Mouse (Mus musculus): ENCODE measurements around the gene Tmem262.
"Not testable (repeated sequence)": the region's sequence is repeated elsewhere in the genome, so short reads cannot be mapped to it uniquely, and the experiment has no call there.

Tmem262 gene

GRCm38 (mm10) chr19:6079983-6080480 is at the start of gene Tmem262:
Gene Tmem262, plus strand, starts transcription at chr19:6080033.
- no peak for DNase-seq (ENCODE audit: low spot score in 2 of 2)

GRCm38 (mm10) chr19:6030520-6031280 is 49.1 kb upstream of the Tmem262 start:
- DNase-seq (ENCODE audit: low spot score in 2 of 2) = no peak

- DNase-seq (ENCODE audit: low spot score in 2 of 2) = no peak
Measured at GRCm38 (mm10) chr19:6035966-6036585, 43.8 kb upstream of the Tmem262 start.

- no peak for DNase-seq (ENCODE audit: low spot score in 2 of 2)
Measured at GRCm38 (mm10) chr19:6037695-6038094, 42.1 kb upstream of the Tmem262 start.

GRCm38 (mm10) chr19:6038326-6038725 is 41.5 kb upstream of the Tmem262 start:
- no peak for DNase-seq (ENCODE audit: low spot score in 2 of 2)

GRCm38 (mm10) chr19:6040002-6040401 is 39.8 kb upstream of the Tmem262 start:
- no peak for DNase-seq (ENCODE audit: low spot score in 2 of 2)

GRCm38 (mm10) chr19:6042293-6042692 is 37.5 kb upstream of the Tmem262 start:
- no peak for DNase-seq (ENCODE audit: low spot score in 2 of 2)

GRCm38 (mm10) chr19:6044102-6044501 is 35.7 kb upstream of the Tmem262 start:
- DNase-seq (ENCODE audit: low spot score in 2 of 2) = not testable (repeated sequence)

GRCm38 (mm10) chr19:6045366-6046293 is 34.2 kb upstream of the Tmem262 start:
- DNase-seq (ENCODE audit: low spot score in 2 of 2) = no peak

GRCm38 (mm10) chr19:6046294-6047153 is 33.3 kb upstream of the Tmem262 start, which contains the start of gene Syvn1:
Gene Syvn1, plus strand, starts transcription at chr19:6046576.
- peak; percentile 79 to 80 for DNase-seq (ENCODE audit: low spot score in 2 of 2)

GRCm38 (mm10) chr19:6047154-6047898 is 32.5 kb upstream of the Tmem262 start:
- no peak for DNase-seq (ENCODE audit: low spot score in 2 of 2)

GRCm38 (mm10) chr19:6047899-6048166 is 32.0 kb upstream of the Tmem262 start:
- DNase-seq (ENCODE audit: low spot score in 2 of 2) = no peak

- DNase-seq (ENCODE audit: low spot score in 2 of 2) = no peak
Measured at GRCm38 (mm10) chr19:6048681-6049410, 31.0 kb upstream of the Tmem262 start.

- DNase-seq (ENCODE audit: low spot score in 2 of 2) = no peak
Measured at GRCm38 (mm10) chr19:6052516-6052915, 27.3 kb upstream of the Tmem262 start.

GRCm38 (mm10) chr19:6054296-6054695 is 25.5 kb upstream of the Tmem262 start:
- no peak for DNase-seq (ENCODE audit: low spot score in 2 of 2)

GRCm38 (mm10) chr19:6056696-6057095 is 23.1 kb upstream of the Tmem262 start:
- no peak for DNase-seq (ENCODE audit: low spot score in 2 of 2)

GRCm38 (mm10) chr19:6057313-6058096 is 22.3 kb upstream of the Tmem262 start, which contains the start of the genes Mrpl49 and Fau:
Gene Mrpl49, minus strand, starts transcription at chr19:6057785.
Gene Fau, plus strand, starts transcription at chr19:6057844.
- peak; percentile 95 to 98 for DNase-seq (ENCODE audit: low spot score in 2 of 2)

- DNase-seq (ENCODE audit: low spot score in 2 of 2) = no peak
Measured at GRCm38 (mm10) chr19:6058513-6058912, 21.3 kb upstream of the Tmem262 start.

- no peak for DNase-seq (ENCODE audit: low spot score in 2 of 2)
Measured at GRCm38 (mm10) chr19:6058966-6059365, 20.9 kb upstream of the Tmem262 start.

Measured in frontal cortex, postnatal 25 days (tissue).